9 mouse cellular contexts compared by ENCODE assay signal in genomic region chr9:108795762-108796161, GRCm38 (mm10). TPM values are rescaled to one million over a fixed set of nuclear protein-coding genes. Genes with fewer than 3 reads are reported as not detected.
DNase-seq lines count a peak whose midpoint lies in the region; ATAC-seq and TF ChIP-seq lines count a peak whose summit lies in the region.
"Had no signal": no experiment of that assay in that cellular context is flagged by ENCODE, and none has a peak within 500 bp of the region (broad histone marks: within the 10 kb centered on the region; RNA-seq: fewer than 3 reads in every experiment).

No protein-coding gene starts in this region.

- intact Hi-C loops in heart, postnatal 10 days (cut with DNase I), result no loop called here

- H3K27me3 ChIP-seq in E14TG2a.4 (ENCODE audit: insufficient read depth, low read length), result no peaks in the 10 kb centered on the region
- H3K27me3 ChIP-seq in embryonic facial prominence, embryonic 13.5 days, result no peaks in the 10 kb centered on the region
- no peaks in the 10 kb centered on the region for H3K27me3 ChIP-seq in midbrain, embryonic 14.5 days (ENCODE audit: control insufficient read depth, insufficient read depth, low read length)

- DNase-seq in cerebellum, adult 11-12 months, result peak; percentile 52
- DNase-seq in cerebellum, postnatal 4 days (ENCODE audit: low spot score in 2 of 2), result no peak
- peak; percentile 43 to 58 for DNase-seq in heart, postnatal 10 days
- DNase-seq in kidney, postnatal 4 days, result peak; percentile 62 to 76
- DNase-seq in midbrain, embryonic 14.5 days, result no peak
- no peak for DNase-seq in right cerebral cortex, postnatal 10 days (ENCODE audit: low spot score in 2 of 2)

- H3K36me3 ChIP-seq in E14TG2a.4 (ENCODE audit: insufficient read depth, low read length), result peaks cover 43% of the 10 kb centered on the region
- H3K36me3 ChIP-seq in embryonic facial prominence, embryonic 13.5 days, result peaks cover 49% of the 10 kb centered on the region
- H3K36me3 ChIP-seq in midbrain, embryonic 14.5 days (ENCODE audit: control insufficient read depth, insufficient read depth, low read length), result peaks cover 47% of the 10 kb centered on the region

- no peak for TF ChIP-seq CTCF in E14TG2a.4 (conservative IDR thresholded peaks at IDR 0.05; ENCODE audit: low read length)

- H3K9me3 ChIP-seq in E14TG2a.4 (ENCODE audit: low read length), result no peaks in the 10 kb centered on the region
- no peaks in the 10 kb centered on the region for H3K9me3 ChIP-seq in embryonic facial prominence, embryonic 13.5 days
- H3K9me3 ChIP-seq in midbrain, embryonic 14.5 days (ENCODE audit: control insufficient read depth, low read length), result no peaks in the 10 kb centered on the region

- H3K4me1 ChIP-seq in E14TG2a.4 (replicated peaks; ENCODE audit: low read depth, low read length), result peaks cover 62% of the 10 kb centered on the region
- peaks cover 56% of the 10 kb centered on the region for H3K4me1 ChIP-seq in embryonic facial prominence, embryonic 13.5 days
- peaks cover 48% of the 10 kb centered on the region for H3K4me1 ChIP-seq in midbrain, embryonic 14.5 days (ENCODE audit: control insufficient read depth, insufficient read depth, low read length)

- peak overlapping the region; percentile 55 for H3K4me3 ChIP-seq in E14TG2a.4 (replicated peaks; ENCODE audit: low read length)
- H3K4me3 ChIP-seq in embryonic facial prominence, embryonic 13.5 days, result 0 out of 2 replicates have a peak overlapping the region, but pooled peaks have one; percentile 3
- H3K4me3 ChIP-seq in midbrain, embryonic 14.5 days (replicated peaks; ENCODE audit: low read depth, low read length), result no peak overlapping the region

- peak overlapping the region; percentile 18; the same call in 1 of the 2 replicates for H3K4me2 ChIP-seq in embryonic facial prominence, embryonic 13.5 days
- peak overlapping the region; percentile 29 for H3K4me2 ChIP-seq in midbrain, embryonic 14.5 days (ENCODE audit: low read length)

- no peak overlapping the region for H3K27ac ChIP-seq in embryonic facial prominence, embryonic 13.5 days
- H3K27ac ChIP-seq in midbrain, embryonic 14.5 days (replicated peaks; ENCODE audit: low read depth, low read length), result 0 out of 2 replicates have a peak overlapping the region, but pooled peaks have one; percentile 13

- peak overlapping the region; percentile 49; the same call in 1 of the 2 replicates for H3K9ac ChIP-seq in embryonic facial prominence, embryonic 13.5 days
- no peak overlapping the region for H3K9ac ChIP-seq in midbrain, embryonic 14.5 days (replicated peaks; ENCODE audit: low read length)

- no peak; the same call in 1 of the 2 replicates for ATAC-seq in embryonic facial prominence, embryonic 13.5 days (ENCODE audit: insufficient number of reproducible peaks, insufficient read depth, low FRiP score, low TSS enrichment, low read depth)
- no peak for ATAC-seq in midbrain, embryonic 14.5 days (ENCODE audit: low FRiP score, low TSS enrichment)

- 47% methylated on average over 11 of the region's 11 CpGs for WGBS in embryonic facial prominence, embryonic 13.5 days
- WGBS in midbrain, embryonic 14.5 days, result 33% methylated on average over 11 of the region's 11 CpGs

RNA-seq across cellular contexts. Expression of gene Ip6k2, which starts 12.2 kb away (rescaled TPM):
- polyA plus RNA-seq in embryonic facial prominence, embryonic 13.5 days (2015; fragmentation: Nextera tagmentation; extraction: Ambion mirVana), result 127 and 144 TPM in 2 replicates
- 10 to 100 TPM; 39.6 to 42.0 TPM for total RNA-seq in heart, postnatal 10 days (2021)
- 256 and 286 TPM in 2 replicates for polyA plus RNA-seq in midbrain, embryonic 14.5 days (2014; fragmentation: Nextera tagmentation; extraction: Ambion mirVana)

RNA-seq across cellular contexts. Expression of gene Nckipsd, which starts 12.4 kb away (rescaled TPM):
- 19.0 and 21.5 TPM in 2 replicates for polyA plus RNA-seq in embryonic facial prominence, embryonic 13.5 days (2015; fragmentation: Nextera tagmentation; extraction: Ambion mirVana)
- 10 to 100 TPM in 1 of 2 experiments, 1 to 10 TPM in 1; 9.0 to 11.5 TPM for total RNA-seq in heart, postnatal 10 days (2021)
- polyA plus RNA-seq in midbrain, embryonic 14.5 days (2014; fragmentation: Nextera tagmentation; extraction: Ambion mirVana), result 24.3 and 27.4 TPM in 2 replicates

RNA-seq across cellular contexts. Expression of gene Celsr3, which starts 30.4 kb away (rescaled TPM):
- polyA plus RNA-seq in embryonic facial prominence, embryonic 13.5 days (2015; fragmentation: Nextera tagmentation; extraction: Ambion mirVana), result 0.51 and 0.56 TPM in 2 replicates
- under 1 TPM; 0.22 to 0.24 TPM for total RNA-seq in heart, postnatal 10 days (2021)
- polyA plus RNA-seq in midbrain, embryonic 14.5 days (2014; fragmentation: Nextera tagmentation; extraction: Ambion mirVana), result 19.5 and 20.7 TPM in 2 replicates
- total RNA-seq: hematopoietic stem cell, adult 5-6 weeks had no signal

RNA-seq across cellular contexts. Expression of gene Slc26a6, which starts 57.3 kb away (rescaled TPM):
- polyA plus RNA-seq in embryonic facial prominence, embryonic 13.5 days (2015; fragmentation: Nextera tagmentation; extraction: Ambion mirVana), result 20.4 and 22.7 TPM in 2 replicates
- total RNA-seq in heart, postnatal 10 days (2021), result 10 to 100 TPM; 13.6 to 18.0 TPM
- polyA plus RNA-seq in midbrain, embryonic 14.5 days (2014; fragmentation: Nextera tagmentation; extraction: Ambion mirVana), result 16.6 and 18.2 TPM in 2 replicates

Comparison
In these comparisons a context has a peak if more than half of its experiments do, and no peak if none do; other contexts are left out.
1. DNase-seq: peak in cerebellum, adult 11-12 months (single experiment), heart, postnatal 10 days (2 of 2) and kidney, postnatal 4 days (2 of 2); none in cerebellum, postnatal 4 days (0 of 2), midbrain, embryonic 14.5 days (single experiment) and right cerebral cortex, postnatal 10 days (0 of 2).
2. RNA of gene Celsr3, which starts 30.4 kb away (polyA plus RNA-seq): 19.5 to 20.7 TPM in midbrain, embryonic 14.5 days; 0.51 to 0.56 TPM in embryonic facial prominence, embryonic 13.5 days; every median in the first group is over 10 times any median in the second.